Mouse (Mus musculus) right cerebral cortex, postnatal 10 days (tissue): ENCODE results near the gene Pdk2.

Experiments
- DNase-seq, 2 experiments: peaks; one replicate each; pipeline ENCODE4 v3.0.0; 2021; ENCODE audit warnings: low spot score in 2 of 2

Pdk2 gene

GRCm38 (mm10) chr11:95041139-95041609, at the start of gene Pdk2:
TSS of gene Pdk2 (minus strand) at chr11:95041354.
- peak; percentile 99 for DNase-seq

DNA sequence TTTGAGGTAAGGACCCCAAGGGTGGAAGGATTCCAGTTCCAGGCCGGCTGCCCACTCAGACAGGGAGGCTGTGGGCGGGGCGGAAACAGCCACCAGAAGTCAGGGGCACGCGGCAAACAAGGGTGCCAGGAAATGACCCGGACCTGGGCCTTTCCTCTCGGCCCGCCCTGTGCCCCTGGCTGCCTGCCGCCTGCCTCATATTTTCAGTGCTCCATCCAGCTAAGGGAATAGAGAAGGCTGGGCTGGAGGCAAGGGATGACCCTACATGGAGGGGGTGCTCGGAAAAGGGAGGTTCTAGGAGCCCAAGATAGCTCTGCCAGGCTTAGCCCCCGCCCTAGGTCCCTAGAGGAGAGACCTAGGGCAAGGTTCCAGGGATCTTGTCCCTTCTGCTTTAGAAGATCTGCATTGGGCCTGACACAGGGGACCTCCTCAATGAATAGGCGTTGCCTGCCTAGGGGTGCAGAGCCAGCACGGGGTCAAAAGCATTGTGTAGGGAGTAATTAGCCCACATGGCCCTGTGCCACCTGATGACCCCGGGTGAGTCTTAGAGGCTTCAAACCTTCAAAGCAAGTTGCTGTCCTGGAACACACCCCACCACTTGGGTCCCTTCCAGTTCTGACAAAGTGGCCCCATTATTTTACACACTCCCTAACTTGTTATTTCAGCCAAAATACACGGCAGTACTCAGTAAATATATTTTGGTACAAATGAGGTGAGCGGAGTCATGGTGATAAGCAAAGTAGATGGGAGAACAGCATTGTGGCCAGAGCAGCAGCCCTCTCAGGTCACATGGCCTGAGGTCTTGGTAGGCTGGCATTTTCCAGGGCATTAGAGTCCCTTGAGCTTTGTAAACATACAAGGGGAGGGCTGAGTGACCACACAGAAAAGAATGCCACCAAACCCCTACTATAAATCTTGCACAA, 48.0 kb upstream of the Pdk2 start:
- DNase-seq, result no peak

DNA sequence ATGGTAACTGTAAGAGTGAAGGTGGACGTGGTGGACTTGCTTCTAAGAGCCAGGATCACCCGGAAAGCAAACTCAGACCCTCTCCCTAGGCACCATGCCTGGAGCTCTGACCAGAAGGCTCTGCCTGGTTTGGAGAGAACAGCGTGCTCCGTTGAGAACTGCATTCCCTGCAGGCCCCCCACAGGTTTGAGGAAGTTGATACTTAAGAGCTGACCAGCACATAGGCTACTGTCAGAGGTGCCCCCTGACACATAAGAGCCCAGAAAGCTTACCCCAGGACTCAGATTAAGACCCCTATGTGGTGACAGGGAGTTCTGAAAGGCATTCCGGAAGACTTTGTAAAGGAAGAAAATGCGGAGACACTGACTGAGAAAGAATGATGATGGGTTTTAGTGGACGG, 47.1 kb upstream of the Pdk2 start:
- no peak for DNase-seq

- no peak for DNase-seq
These were observed 46.4 kb upstream of the Pdk2 start for GRCm38 (mm10) chr11:95087301-95088228.

DNA sequence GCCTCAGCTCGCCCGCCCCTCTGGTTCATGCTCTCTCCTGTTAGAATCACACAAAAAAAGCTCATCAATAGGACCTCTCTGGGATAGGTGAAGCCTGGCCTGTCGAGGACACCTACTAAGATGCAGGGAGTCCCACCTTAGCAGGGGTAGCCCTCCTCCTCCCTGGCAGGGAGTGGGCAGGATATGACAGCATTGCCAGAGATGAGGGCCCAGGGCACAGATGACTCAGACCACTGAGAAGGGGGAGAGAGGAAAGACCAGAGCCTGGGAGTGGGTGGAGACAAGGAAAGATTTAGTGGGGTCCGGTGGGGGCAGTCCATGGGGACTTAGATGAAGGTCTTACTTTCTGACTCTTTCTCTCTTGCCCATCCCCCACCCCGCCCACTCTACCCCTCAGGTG, 45.1 kb upstream of the Pdk2 start:
- DNase-seq, result no peak

- no peak for DNase-seq
These were observed 44.6 kb upstream of the Pdk2 start for GRCm38 (mm10) chr11:95085710-95086109.

- no peak for DNase-seq
These were observed 43.7 kb upstream of the Pdk2 start for GRCm38 (mm10) chr11:95084811-95085382.

DNA sequence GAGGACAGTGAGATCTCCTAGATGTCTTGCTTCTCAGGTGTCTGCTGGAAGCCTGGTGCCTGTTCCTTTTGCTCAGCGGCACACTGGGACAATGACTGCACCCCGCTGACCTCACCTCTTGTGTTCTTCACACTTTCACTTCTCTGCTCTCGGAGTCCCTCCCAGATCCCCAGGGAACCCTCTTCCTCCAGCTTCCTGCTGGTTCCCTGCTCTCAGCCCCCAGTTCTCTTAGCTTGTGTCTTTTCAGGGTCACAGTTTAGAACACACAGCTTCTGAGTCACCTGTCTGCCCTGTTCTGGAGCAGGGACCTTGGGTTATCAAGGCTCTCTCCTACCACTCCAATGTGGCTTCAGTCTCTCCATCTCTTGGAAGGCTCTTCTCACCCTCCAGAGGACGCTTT, 43.0 kb upstream of the Pdk2 start:
- DNase-seq, result no peak

DNA sequence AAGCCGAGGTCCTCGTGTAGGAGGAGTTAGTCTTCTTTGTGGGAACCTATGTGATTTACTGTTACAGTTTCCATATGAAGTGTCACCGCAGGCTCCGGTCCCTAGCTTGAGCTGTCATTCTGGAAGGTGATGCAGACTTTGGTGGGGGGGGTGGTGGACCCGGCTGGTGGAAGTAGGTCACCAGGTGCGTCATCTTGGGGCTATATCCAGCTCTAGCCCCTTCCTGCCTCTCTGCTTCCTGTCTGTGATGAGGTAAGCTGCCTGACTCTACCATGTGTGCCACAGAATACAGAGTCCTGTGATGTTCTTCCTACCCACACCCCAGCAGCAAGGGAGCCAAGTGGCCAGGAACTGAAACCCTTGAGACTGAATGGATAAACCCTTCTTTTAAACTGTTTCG, 41.7 kb upstream of the Pdk2 start:
- DNase-seq, result no peak

DNA sequence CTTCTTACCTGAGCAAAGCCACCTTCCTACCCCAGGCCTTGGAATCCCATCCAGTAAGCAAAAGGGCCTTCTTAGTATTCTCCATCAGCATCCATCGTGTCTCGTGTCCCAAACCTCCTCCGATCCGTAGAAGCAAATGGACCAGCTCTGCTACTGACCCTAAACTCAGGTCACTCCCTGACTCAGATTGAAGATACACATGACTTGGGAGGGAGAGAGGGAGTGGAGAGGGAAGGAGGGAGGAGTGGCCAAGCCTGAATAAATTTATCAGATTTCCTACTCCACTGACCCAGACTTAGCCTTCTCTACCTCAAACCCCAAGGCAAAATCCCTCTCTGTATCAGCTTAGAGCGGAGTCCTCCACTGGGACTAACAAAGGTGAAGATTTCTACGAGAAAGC, 39.6 kb upstream of the Pdk2 start:
- DNase-seq, result no peak

- DNase-seq, result no peak
These were observed 38.2 kb upstream of the Pdk2 start for GRCm38 (mm10) chr11:95079256-95079875.

DNA sequence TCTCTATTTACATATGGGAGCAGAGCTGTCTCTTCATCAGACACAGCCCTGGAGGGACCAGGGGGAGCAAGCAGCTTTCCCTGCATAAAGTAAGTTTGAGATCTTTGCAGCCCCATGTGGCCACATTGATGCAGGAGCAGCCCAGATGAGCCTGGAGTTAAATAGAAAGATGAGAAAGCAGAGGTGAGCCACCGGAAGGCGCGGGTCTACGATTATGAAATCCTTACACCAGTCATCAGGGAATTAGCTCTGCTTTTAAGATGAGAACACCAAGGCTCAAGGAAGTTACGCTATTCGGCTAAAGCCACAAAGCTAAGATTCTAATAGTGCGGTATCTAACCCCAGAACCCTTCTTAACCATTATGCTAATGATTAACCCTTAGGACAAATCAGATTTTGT, 36.8 kb upstream of the Pdk2 start:
- no peak for DNase-seq

GRCm38 (mm10) chr11:95076536-95077111, 35.5 kb upstream of the Pdk2 start, which contains the start of gene Itga3:
TSS of gene Itga3 (minus strand) at chr11:95076801.
- DNase-seq, result peak; percentile 58 to 67

GRCm38 (mm10) chr11:95076041-95076535, 34.9 kb upstream of the Pdk2 start:
- DNase-seq, result peak; percentile 53 to 58

DNA sequence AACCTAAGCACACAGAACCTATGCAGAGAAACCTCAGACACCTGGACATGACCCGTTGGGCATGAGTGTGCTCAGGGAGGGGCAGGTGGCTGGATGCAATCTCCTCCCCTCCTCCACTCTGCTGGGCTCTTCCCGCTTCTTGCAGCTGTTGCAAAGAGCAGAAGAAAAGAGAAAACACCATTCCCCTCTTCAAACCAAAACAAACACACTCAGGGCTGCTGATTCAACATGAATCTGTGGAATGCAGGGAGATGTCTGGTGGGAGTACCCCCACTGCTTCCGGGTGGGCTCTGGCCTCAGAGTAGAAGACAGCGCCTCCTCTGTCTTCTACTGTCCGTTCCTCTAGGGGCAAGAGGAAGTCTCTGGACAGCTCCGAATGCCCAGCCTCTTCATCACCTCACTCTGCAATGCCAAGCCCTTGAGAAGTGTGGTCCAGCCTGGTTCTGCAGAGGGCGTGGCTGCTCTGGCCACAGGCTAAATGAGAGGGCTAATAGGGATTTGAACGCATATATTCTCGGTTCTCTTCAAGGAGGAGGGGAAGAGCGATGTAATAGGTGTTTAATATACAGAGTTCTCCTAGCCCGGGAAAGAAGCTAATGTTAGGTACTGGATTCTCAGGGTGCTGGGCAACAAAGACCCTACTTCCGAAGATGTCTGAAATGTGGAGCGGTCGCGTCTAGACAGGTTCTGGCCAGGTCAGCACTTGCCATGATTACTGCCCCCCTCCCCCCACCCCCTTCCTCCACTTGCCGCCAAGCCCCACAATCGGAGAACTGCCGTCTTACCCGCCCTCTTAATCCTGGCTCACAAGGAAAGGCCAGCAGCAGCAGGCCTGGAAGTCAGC, 34.3 kb upstream of the Pdk2 start:
- no peak for DNase-seq

DNA sequence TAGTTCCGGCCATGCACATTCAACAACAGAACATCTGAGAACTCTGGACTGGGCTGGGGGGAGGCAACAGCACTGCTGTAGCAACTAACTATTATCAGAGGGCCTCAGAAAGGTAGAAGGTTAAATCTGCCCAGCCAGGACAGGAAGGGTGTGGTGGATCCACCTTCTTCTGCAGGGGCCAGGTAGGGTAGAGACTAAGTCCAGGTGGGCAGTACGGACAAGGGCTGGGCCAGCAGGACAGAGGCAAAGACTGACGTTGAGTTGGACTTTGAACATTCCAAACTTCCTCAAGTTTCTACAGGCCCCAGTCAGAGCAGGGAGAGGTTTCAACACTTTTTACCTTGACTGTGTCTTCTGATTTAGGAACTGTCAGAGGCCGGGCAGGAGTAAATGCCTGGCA, 33.5 kb upstream of the Pdk2 start:
- no peak for DNase-seq

- no peak for DNase-seq
These were observed 32.7 kb upstream of the Pdk2 start for GRCm38 (mm10) chr11:95073835-95074234.

DNA sequence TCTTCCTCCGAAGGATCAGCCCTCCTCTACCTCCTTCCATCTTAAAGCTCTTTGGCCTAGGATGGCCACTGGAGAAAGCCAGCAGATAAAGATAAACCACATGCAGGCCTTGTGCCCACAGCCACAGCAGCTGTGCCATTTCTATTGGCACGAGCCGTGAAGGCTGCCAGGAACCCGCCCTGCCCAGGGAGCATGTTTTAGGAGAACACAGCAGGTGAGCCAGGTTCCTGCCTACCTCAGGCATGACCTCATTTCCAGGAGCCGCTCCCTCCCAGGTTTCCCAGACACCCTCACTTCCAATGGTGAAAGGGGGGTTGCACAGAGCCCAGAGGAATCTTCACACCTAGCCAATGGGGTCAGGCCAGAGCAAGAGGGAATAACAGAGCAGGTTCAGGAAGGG, 31.6 kb upstream of the Pdk2 start:
- no peak for DNase-seq

GRCm38 (mm10) chr11:95072136-95072535, 31.0 kb upstream of the Pdk2 start:
- DNase-seq, result no peak

DNA sequence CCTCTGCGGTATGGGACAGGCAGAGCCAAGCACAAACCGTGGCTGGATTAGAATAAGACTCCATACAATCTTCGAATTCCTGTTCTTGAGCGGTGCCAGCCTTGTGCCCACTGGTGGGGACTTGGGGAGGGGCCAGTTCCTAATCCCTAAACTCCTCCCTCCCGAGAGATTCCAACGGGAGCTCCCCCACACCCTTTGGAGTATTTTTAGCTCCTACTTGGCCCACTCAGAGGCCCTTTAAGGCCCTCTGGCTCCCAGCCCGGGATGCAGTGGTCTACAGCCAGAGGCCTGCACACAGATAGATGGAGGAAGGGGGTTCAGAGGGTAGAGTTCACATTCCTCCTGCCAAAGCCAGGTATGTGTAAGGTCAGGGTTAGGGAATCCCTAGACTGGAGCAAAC, 30.1 kb upstream of the Pdk2 start:
- no peak for DNase-seq
